In the genomic region with DNA sequence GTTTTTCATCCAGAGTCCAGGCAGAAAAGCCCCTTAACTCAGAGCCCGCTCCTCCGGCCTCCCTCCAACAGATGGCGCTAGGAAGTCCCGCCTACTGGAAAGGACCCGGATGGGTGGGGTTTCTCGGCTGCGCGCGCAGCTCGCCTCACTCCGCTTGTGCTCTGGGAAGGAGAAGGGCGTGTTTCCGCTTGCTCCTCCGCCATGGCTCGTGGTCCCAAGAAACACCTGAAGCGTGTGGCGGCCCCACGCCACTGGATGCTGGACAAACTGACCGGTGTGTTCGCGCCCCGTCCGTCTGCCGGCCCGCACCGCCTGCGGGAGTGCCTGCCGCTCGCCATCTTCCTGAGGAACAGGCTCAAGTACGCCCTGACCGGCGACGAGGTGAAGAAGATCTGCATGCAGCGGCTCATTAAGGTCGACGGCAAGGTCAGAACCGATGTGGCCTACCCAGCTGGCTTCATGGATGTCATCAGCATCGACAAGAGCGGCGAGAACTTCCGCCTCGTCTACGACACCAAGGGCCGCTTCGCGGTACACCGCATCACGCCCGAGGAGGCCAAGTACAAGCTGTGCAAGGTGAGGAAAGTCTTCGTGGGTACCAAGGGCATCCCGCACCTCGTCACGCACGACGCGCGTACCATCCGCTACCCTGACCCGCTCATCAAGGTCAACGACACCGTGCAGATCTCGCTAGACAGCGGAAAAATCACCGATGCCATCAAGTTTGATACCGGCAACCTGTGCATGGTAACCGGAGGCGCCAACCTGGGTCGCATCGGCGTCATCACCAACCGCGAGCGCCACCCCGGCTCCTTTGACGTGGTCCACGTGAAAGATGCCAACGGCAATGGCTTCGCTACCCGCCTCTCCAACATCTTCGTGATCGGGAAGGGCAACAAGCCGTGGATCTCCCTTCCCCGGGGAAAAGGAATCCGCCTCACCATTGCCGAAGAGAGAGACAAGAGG, we compare ENCODE assay signal across 9 mouse cellular contexts.
DNase-seq lines count a peak whose midpoint lies in the region; ATAC-seq and TF ChIP-seq lines count a peak whose summit lies in the region.
"Had no signal": no experiment of that assay in that cellular context is flagged by ENCODE, and none has a peak within 500 bp of the region (broad histone marks: within the 10 kb centered on the region; RNA-seq: fewer than 3 reads in every experiment).

No protein-coding gene starts in this region.

- TF ChIP-seq EP300 in liver, embryonic 14.5 days (IDR thresholded peaks at IDR 0.05; ENCODE audit: low read depth), result no peak

- H3K27ac ChIP-seq in thymus, adult 2 months (ENCODE audit: control insufficient read depth, insufficient read depth, low read length), result no peak overlapping the region
- H3K27ac ChIP-seq in heart, embryonic 10.5 days, result peak overlapping the region; percentile 91
- no peak overlapping the region for H3K27ac ChIP-seq in liver, embryonic 14.5 days
- H3K27ac ChIP-seq in neural tube, embryonic 13.5 days (replicated peaks), result no peak overlapping the region; the same call in 1 of the 2 replicates

- peak overlapping the region; percentile 59 for H3K9ac ChIP-seq in liver, embryonic 14.5 days (replicated peaks)
- peak overlapping the region; percentile 74 for H3K9ac ChIP-seq in neural tube, embryonic 13.5 days

- peak overlapping the region; percentile 75 for H3K4me2 ChIP-seq in liver, embryonic 14.5 days (ENCODE audit: low read depth)
- H3K4me2 ChIP-seq in neural tube, embryonic 13.5 days, result peak overlapping the region; percentile 60

- no peaks in the 10 kb centered on the region for H3K27me3 ChIP-seq in thymus, adult 2 months (ENCODE audit: control insufficient read depth, insufficient read depth, low read length)
- H3K27me3 ChIP-seq in heart, embryonic 10.5 days (ENCODE audit: insufficient read depth, poor library complexity, severe bottlenecking), result no peaks in the 10 kb centered on the region
- no peaks in the 10 kb centered on the region for H3K27me3 ChIP-seq in liver, embryonic 14.5 days (ENCODE audit: control insufficient read depth, insufficient read depth, low read length)
- no peaks in the 10 kb centered on the region for H3K27me3 ChIP-seq in neural tube, embryonic 13.5 days

- no peaks in the 10 kb centered on the region for H3K4me1 ChIP-seq in thymus, adult 2 months (replicated peaks; ENCODE audit: control insufficient read depth, insufficient read depth, low read length)
- H3K4me1 ChIP-seq in heart, embryonic 10.5 days, result peaks cover 10% of the 10 kb centered on the region
- no peaks in the 10 kb centered on the region; a peak in 2 of 4 replicates for H3K4me1 ChIP-seq in liver, embryonic 14.5 days (replicated peaks; ENCODE audit: control insufficient read depth in 2 of 2, insufficient read depth in 2 of 2, low read length in 1 of 2)
- peaks cover 7% of the 10 kb centered on the region; the same call in 1 of the 2 replicates for H3K4me1 ChIP-seq in neural tube, embryonic 13.5 days (replicated peaks)

- no peak for TF ChIP-seq POLR2A in thymus, adult 2 months (IDR thresholded peaks at IDR 0.05; ENCODE audit: control insufficient read depth, extremely low read depth, insufficient read depth, low read length, poor library complexity)

- H3K4me3 ChIP-seq in thymus, adult 2 months (ENCODE audit: control insufficient read depth, insufficient read depth, low read length), result peak overlapping the region; percentile 14; the same call in 1 of the 2 replicates
- H3K4me3 ChIP-seq in heart, embryonic 10.5 days, result peak overlapping the region; percentile 68
- peak overlapping the region; percentile 42 to 59 for H3K4me3 ChIP-seq in liver, embryonic 14.5 days (ENCODE audit: insufficient read depth in 1 of 2, low read depth in 2 of 2, low read length in 2 of 2)
- H3K4me3 ChIP-seq in neural tube, embryonic 13.5 days, result peak overlapping the region; percentile 54
- H3K4me3 ChIP-seq: myocyte had no signal

- 81% methylated on average over 85 of the region's 85 CpGs for WGBS in thymus, adult 2 months
- WGBS in heart, embryonic 10.5 days, result 20% methylated on average over 85 of the region's 85 CpGs
- WGBS in liver, embryonic 14.5 days (ENCODE audit: insufficient replicate concordance), result 30% methylated on average over 84 of the region's 85 CpGs
- 31% methylated on average over 85 of the region's 85 CpGs for WGBS in neural tube, embryonic 13.5 days

- DNase-seq in thymus, adult 2 months, result peak; percentile 1
- no peak for DNase-seq in thymus, postnatal 25 days
- peak; percentile 58 for DNase-seq in embryo, embryonic 11.5 days (ENCODE audit: low read depth, low spot score)
- DNase-seq in heart, embryonic 10.5 days (ENCODE audit: low spot score), result peak; percentile 93
- DNase-seq in kidney, adult 8-10 months, result peak; percentile 23 to 51
- DNase-seq in liver, embryonic 14.5 days (ENCODE audit: low read depth in 3 of 3, low spot score in 3 of 3), result peak; percentile 52 to 67 (median 62)
- DNase-seq in thymus, postnatal 36 days, result peak; percentile 7 to 16

- H3K36me3 ChIP-seq in thymus, adult 2 months (ENCODE audit: control insufficient read depth, insufficient read depth, low read length), result no peaks in the 10 kb centered on the region
- H3K36me3 ChIP-seq in heart, embryonic 10.5 days, result peaks cover 23% of the 10 kb centered on the region
- no peaks in the 10 kb centered on the region for H3K36me3 ChIP-seq in liver, embryonic 14.5 days (replicated peaks; ENCODE audit: control insufficient read depth, insufficient read depth, low read depth)
- H3K36me3 ChIP-seq in neural tube, embryonic 13.5 days, result peaks cover 13% of the 10 kb centered on the region

- peak; percentile 85 for ATAC-seq in liver, embryonic 14.5 days (ENCODE audit: insufficient read depth)
- peak; percentile 84 for ATAC-seq in neural tube, embryonic 13.5 days (ENCODE audit: low read depth)

- H3K9me3 ChIP-seq in heart, embryonic 10.5 days, result no peaks in the 10 kb centered on the region
- no peaks in the 10 kb centered on the region for H3K9me3 ChIP-seq in liver, embryonic 14.5 days (ENCODE audit: control insufficient read depth, low read length)
- H3K9me3 ChIP-seq in neural tube, embryonic 13.5 days, result 0 out of 2 replicates have a peak, but pooled peaks cover 6% of the 10 kb centered on the region

- TF ChIP-seq CTCF in thymus, adult 2 months (IDR thresholded peaks at IDR 0.05; ENCODE audit: borderline replicate concordance, control insufficient read depth, extremely low read depth, insufficient read depth, low read length, poor library complexity), result no peak
- peak; percentile 69 for TF ChIP-seq CTCF in liver, embryonic 14.5 days (IDR thresholded peaks at IDR 0.05; ENCODE audit: low read depth)

Comparison
In these comparisons a context has a peak if more than half of its experiments do, and no peak if none do; other contexts are left out.
1. H3K4me3 ChIP-seq: peak in every context shown above with its lines; median percentile 68 in heart, embryonic 10.5 days; 54 in neural tube, embryonic 13.5 days; 50 in liver, embryonic 14.5 days; 14 in thymus, adult 2 months.